Mouse (Mus musculus) embryo, embryonic 11.5 days (tissue): ENCODE measurements around the gene Elavl3.
A peak's percentile ranks its signal among the peaks of the same experiment; 100 is the strongest.

ENCODE experiments used
- DNase-seq: peaks from one replicate; pipeline ENCODE4 v3.0.0-alpha.2; 2012; ENCODE audit warnings: low read depth, low spot score

The Elavl3 gene

DNA sequence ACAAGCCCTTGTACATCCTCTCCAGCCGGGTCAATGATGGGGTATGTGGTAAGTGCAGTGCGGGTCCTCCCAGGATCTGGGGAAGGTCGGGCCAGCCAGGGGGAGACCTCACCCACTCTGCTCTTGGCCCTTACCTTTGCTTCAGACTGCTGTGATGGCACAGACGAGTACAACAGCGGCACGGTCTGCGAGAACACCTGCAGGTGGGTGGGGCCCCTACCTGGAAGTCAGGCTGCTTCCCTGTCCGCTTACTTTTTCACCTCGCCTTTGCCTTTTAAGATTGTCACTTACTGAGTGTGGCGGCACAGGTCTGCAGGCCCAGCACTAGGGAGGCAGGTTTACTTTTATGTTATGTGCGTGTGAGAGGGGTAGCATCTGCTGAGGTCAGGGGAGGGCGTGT, 47.3 kb downstream of the Elavl3 start:
- no peak for DNase-seq

DNA sequence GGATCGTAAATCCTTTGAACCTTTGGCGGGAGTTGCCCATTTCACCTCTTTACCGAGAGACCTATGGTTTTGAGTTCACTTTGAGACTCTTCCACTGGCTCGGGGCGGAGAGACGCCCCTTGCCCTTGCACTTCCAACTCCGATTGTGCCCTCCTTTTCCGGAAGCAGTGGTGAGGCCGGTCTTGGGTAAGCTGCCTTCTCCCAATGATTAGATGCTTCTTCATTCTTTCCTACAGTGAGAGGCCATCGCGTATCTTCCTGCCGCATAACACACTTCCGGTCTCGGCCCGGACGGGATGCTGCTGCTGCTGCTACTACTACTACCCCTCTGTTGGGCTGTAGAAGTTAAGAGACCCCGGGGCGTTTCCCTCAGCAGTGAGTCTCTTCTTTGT, 48.7 kb downstream of the Elavl3 start:
- peak; percentile 31 for DNase-seq

DNA sequence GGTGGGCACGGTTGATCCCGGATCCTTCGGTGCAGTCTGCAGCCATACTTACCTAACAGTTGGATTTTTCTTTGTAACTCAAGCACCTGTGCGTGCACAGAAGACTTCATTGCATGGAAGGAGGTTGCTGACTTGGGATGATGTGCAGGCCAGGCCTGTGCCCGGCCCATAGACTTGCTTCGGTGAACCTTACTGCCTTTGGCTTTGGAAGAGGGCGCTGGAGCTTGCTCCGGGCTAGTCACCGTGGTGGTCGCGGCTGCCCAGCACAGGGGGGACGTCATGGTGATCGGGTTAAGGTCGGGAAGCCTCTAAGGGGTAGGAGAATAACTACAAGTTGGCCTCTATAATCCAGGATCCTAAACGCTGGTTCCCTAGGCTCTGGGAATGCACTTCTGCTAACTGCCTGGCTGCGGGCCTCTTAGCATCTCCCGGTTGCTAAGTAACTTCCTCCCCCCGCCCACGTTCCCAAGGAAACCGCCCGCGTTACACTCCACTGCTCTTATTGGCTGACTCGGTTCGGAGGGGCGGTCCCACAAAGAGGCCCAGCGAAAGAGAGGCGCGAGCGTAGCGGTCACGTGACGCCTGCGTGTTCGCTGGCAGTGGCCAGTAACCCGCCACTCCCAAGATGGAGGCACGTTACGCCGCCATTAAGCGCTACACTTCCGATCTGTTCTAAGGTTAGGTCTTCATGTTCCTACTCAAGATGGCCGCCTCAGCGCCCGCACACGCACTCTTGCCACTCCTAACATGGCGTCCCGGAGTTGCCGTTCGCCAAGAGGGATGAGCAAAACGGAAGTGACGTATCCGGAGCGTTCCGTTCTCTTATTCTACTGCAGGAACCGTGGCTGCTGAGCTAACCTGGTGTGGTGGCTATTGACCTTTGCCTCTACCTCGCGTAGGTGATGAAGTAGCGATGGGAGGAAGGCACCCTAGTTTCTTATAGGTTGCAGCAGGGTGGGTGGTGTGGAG, 49.3 kb downstream of the Elavl3 start, which contains the start of the genes Ccdc151 and Prkcsh:
TSS of gene Ccdc151 (minus strand) at position 441 of the 969 bp plus-strand sequence.
TSS of gene Prkcsh (plus strand) at position 613 of the 969 bp plus-strand sequence.
- DNase-seq = peak; percentile 99

DNA sequence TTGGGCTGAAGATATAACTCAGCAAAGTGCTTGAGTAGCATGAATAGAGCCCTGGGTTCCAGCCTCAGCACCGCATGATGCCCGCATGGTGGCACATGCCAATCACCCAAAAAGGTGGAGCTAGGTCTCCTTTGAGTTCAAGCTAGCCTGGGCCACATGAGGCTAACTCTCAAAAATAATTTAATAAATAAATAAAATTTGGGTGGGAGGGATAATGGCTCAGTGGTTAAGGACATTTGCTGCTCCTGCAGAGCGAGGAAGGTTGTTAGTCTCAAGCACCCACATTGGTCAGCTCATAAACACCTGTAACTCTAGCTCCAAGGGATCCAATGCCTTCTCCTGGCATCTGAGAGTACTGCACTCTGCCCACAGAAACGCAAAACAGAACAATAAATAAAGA, 50.2 kb downstream of the Elavl3 start:
- no peak for DNase-seq

DNA sequence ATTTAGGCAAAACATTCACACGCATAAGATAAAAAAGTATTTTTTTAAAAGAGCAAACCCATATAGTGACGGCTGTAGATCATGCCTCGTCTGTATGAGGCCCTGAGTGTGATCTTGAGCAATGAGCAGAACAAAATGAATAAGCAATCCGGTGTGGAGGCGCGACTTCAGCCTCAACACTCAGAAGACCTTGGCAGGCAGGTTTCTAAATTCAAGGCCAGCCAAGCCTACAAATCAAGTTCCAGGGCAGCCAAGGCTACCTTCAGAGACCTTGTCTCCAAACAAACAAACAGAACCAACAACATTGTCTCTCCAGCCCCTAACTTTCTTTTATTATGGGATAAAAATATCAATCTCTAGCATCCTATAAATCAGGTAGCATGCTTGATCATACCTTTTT, 51.5 kb downstream of the Elavl3 start:
- DNase-seq = no peak

DNA sequence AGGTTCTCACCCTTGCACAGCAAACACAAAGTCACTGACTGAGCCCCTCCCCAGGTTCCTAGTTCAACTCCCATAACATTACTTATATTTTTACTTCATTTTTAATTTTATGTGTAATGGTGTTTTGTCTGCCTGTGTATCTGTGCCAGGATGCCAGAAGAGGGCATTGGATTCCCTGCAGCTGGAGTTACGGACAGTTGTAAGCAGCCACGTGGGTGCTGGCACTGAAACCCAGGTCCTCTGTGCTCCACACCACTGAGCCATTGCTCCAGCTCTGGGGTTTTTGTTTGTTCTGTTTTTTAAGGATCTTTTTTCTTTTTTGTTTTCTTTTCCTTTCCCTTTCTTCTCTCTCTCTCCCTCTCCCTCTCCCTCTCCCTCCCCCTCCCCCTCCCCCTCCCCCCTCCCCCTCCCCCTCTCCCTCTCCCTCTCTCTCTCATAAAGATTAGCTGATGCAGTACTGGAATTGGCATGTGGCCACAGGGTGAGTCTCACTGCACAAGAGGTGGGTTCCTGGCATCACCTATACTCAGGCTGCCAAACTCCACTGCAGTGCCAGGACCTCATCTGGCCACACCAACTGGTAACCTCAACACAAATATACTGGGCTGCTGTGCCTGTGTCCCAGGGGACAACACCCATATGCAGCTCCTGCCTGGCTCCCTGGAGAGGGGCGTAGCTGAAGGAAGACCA, 55.5 kb downstream of the Elavl3 start:
- no peak for DNase-seq

DNA sequence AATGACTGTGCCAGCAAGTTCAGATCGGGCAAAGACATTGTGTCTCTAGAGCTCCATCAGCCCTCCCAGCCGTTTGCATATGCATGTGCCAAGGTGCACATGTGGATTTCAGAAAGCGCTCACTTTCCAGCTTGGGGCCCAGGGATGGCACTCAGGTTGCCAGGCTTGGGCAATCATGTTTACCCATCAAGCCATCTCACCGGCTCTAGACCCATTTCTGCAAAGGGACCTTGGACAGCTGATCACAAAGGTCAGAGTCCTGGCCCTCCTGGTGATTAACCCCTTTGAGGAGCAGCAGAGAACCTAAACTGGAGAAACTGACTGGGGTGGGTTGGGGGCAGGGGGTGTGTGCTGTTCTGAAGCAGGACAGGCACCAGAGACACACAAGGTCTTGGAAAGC, 59.6 kb downstream of the Elavl3 start:
- DNase-seq = no peak

DNA sequence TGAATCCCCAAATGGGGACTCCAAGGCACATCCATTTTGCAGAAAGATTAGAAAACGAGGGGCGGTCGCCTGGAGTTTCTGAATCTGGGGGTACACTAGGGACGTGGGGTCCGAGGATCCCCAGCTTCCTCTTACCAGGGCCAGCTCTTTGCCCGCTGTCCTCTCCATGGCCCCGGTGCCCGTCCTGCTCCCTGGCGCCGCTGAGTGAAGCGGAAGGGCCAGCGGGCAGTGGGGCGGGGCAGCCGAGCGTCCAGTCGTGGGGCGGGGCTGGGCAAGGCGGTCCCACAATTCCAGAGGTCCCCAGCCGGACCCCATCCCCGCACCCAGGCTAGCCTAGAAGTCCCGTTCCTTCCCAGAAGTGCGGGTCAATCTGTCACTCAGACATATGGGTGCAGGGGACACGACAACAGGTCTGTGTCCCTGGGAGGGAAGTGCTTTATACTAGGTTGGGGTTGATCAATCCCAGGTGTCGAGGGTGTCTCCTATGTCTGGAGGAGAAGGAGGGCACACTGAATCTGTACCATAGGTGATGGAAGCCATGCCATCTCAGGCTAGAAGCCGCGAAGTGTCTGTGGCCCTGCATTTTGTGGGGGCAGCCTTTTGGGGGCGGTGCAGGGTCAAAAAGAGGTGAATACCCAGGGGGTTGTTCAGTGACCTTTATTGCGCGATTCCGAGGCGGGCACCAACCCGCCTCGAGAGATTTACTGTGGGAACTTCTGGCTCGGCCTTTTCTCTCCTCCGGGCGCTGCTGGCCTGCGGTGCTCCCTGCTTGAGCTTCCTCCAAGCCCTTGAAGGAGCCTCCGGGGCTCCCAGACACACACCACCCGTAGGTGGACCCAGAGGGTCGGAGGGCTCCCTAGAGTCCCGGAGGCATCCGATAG, 62.4 kb downstream of the Elavl3 start, which contains the start of gene Rgl3:
TSS of gene Rgl3 (minus strand) at position 217 of the 881 bp plus-strand sequence.
- DNase-seq = no peak

DNA sequence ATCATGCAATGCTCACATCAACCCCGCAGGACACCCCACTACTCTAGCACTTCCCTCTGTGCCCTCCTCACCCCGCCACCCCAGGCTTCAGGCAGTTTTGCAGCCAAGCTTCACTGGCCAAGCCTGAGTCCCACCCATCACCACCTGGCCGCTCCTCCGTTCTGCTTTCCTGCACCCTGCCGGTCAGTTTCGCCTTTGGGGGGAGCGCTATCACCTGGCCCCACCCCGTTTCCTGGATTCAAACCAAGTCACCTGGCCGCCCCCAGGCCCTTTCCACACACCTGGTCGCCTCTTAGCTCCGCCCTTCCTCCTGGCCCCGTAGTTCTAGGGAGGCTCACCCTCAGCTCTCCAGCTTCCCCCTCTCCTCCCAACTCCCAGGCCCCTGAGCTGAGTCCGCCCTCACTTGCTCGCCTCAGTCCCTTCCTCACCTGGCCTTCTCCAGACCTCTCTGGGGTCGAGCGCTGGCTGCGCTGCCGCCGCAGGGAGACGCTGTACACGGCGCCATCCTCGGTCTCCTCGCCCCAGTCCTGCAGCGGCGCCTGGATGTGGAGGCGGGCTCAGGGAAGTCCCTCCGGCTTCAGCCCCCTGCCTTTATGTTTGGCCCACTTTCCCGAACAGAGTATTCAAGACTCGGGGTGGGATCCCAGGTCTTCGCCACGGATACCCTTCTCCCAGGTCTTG, 63.3 kb downstream of the Elavl3 start:
- DNase-seq = no peak

DNA sequence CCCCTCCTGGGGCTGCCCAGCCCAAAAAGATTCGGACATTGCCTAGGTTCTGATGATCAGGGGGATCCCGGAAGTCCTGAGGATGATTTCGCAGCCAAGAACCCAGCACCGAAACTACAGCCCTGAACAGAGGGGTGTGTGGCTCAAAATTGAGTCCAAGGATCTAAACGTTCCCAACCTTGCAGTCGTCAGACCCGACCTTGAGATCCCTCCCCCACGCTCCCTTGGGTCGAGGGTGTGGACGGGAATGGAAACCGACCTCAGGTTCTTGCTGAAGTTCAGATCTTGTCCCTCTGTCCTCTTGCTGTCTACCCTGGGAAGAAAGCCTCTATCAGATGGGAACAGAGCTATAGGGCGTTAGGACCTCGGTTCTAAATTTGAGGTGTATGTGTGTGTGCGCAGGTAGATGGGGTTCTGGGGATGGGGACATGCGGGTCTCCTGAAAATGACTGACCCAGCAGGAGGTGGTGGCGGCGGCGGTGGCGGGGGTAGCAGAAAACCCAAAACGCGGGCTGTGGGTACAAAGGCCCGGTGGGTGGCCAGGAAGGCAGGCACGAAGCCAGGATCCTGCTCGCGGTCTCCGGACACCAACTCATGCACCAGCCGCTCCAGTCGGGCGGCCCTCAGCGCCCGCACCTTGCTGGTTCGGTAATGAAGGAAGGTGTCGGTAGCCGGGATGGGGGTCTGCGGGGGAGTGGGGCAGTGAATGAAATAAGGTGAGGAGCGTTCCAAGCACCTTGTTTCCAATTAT, 64.1 kb downstream of the Elavl3 start:
- DNase-seq = no peak

DNA sequence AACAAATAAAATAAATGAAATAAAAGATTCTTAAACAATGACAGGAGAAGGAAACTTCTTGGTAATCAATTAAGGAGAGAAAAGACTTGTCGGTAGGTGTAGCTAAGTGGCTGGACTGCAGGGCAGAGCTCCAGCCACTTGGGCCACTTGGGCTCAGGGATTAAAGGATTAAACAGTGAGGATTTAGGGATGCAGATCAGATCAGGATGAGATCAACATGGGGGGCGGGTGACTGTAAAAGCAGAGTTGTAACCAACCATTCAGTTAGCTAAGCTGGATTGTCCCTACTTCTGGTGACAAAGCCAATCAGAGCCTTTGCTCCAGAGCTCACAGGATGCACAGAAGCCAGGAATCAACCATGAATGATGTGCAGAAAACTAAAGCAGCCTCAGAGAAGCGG, 67.9 kb downstream of the Elavl3 start:
- DNase-seq = no peak

DNA sequence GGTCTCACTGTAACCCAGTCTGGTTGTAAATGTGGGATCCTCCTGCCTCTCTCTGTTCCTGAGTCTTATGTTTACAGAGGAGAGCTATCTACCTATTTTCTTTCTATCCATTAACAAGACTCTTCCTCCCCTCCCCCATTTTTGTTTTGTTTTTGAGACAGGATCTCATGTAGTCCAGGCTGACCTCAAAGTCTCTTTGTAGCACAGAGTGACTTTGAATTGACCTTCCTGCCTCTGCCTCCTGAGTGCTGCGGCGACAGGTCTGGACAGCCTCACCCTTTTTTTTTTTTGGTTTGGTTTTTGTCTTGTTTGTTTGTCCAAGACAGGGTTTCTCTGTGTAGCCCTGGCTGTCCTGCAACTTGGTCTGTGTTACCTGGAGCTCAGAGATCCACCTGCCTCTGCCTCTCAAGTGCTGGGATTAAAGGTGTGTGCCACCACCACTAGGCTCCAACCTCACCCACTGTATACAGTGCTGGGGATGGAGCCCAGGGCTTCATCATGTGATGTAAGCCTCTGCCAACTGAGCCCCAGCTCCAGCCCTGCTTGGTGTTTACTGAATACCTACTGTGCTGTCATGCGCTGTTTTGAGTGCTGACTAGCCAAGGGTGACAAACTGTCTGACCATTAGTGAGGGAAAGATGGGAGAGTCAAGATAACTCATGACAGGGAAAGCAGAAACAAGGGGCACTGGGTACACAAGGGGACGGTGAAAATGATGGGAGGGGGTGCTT, 73.3 kb downstream of the Elavl3 start:
- DNase-seq = no peak

DNA sequence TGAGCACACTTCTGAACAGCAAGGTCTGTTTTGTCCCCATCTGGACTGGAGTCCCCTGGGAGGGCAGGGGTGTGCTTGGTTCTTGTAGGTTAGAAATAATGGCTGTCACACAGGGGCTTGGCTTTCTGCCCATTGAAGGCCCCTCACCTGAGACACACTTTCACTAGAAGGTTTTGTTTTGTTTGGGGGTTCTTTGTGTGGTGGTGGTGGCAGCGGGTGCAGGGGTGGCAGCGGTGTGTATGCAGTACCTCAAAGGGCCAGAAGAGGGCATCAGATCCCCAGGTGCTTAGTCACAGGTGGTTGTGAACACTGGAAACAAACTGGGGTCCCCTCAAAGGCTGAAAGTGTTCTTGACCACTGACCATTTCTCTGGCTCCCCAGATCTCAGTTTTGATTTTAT, 73.9 kb downstream of the Elavl3 start:
- no peak for DNase-seq

DNA sequence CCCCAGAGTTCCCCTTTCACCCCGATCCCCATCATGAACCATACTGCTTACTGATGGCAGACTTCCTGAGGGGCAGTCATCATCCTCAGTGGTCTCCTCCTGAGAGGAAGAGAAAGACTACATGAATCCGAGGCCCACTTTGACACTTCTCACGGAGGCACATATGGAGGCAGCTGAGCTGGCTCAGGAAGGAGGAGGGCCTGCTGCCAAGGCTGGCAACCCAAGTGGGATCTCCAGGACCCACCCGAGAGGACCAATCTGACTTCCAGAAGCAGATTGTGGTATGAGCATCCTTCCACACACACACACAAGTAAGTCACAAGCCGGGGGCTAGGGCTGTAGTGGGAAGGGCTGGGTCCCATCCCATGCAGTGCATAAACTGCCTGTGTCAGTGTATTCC, 74.5 kb downstream of the Elavl3 start:
- DNase-seq = no peak

DNA sequence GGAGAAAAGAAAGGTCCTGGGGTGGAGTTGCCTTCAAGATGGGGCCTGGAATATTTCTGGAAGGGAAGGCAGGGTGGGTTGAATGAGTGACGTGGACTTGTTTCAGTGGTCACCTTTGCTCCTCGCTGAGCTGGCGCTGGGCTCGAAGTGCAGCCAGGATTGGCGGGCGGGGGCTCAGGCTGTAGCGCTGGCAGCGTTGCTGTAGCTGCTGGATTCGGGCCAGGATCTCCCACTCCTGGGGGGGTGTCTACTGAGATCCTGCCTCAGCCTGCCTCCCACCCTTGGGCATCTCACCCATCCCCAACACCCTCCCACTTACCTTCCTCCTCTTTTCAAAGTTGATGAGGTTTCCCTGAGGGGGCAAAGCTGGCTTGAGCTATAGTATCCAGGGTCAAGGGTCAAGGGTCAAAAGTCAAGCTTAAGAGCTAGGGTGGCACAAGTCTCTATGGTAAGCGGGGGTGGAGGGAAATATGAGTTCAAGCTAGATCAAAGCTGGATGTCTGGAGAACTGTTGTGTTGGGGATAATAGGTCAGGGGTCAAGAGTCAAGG, 75.1 kb downstream of the Elavl3 start:
- DNase-seq = no peak

DNA sequence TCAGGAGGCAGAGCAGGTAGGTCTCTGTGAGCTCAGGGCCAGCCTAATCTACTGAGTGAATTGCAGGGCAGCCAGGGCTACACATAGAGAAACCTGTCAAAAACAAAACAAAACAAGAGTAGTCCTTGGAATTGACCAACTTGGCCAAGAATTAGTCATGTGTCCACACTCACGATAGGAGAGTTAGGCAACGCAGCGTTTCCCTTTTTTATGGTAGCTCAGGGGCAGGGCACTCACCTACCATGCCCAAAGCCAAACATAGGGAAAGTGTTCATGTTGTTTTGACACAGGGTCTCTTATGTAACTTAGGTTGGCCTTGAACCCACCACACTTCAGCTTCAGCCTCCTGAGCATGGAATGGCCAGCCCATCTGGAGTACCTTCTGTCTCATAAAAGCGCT, 82.5 kb downstream of the Elavl3 start:
- DNase-seq = no peak

DNA sequence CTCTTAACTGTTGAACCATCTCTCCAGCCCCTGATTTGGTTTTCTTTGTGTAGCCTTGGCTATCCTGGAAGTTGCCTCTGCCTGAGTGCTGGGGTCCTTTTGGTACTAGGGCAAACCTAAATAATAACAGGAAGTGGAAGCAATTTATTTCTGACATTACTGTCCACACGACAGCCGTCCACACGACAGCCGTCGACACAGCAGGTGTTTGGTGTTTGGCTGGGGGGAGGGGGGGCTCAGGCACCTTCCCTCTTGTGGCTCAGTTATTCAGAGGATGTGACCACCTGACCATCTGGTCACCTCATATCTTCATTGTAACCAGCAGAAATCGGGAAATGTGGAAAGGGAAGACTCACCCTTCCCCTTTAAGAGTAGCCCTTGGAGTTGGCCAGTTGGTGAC, 82.9 kb downstream of the Elavl3 start:
- DNase-seq = no peak
